Mouse (Mus musculus): ENCODE results near the gene Rab21.

GRCm38 (mm10) chr10:115332997-115333396 is 17.6 kb upstream of the Rab21 start:
- TF ChIP-seq GATA1 (IDR thresholded peaks at IDR 0.05; ENCODE audit: borderline replicate concordance, low read length): no peak
- no peak for TF ChIP-seq FLI1 (IDR thresholded peaks at IDR 0.05; ENCODE audit: low read length)
